Mouse (Mus musculus) bone marrow, adult 2 months (tissue): Measurements from ENCODE around the gene Ly6g6f.
A peak's percentile ranks its signal among the peaks of the same experiment; 100 is the strongest.

Source experiments
- CTCF ChIP-seq: fragments of 200-500 bp; IDR thresholded peaks from 2 replicates; pipeline ENCODE4 v1.5.1; 2011; ENCODE audit warnings: low read length, control low read depth; ENCODE audit not compliant: control insufficient read depth, insufficient read depth
- POLR2A ChIP-seq: fragments of 200-500 bp; IDR thresholded peaks from 2 replicates; pipeline ENCODE4 v1.6.1; 2011; ENCODE audit warnings: low read depth, mild to moderate bottlenecking, control low read depth, low read length, borderline replicate concordance; ENCODE audit not compliant: control insufficient read depth

DNA sequence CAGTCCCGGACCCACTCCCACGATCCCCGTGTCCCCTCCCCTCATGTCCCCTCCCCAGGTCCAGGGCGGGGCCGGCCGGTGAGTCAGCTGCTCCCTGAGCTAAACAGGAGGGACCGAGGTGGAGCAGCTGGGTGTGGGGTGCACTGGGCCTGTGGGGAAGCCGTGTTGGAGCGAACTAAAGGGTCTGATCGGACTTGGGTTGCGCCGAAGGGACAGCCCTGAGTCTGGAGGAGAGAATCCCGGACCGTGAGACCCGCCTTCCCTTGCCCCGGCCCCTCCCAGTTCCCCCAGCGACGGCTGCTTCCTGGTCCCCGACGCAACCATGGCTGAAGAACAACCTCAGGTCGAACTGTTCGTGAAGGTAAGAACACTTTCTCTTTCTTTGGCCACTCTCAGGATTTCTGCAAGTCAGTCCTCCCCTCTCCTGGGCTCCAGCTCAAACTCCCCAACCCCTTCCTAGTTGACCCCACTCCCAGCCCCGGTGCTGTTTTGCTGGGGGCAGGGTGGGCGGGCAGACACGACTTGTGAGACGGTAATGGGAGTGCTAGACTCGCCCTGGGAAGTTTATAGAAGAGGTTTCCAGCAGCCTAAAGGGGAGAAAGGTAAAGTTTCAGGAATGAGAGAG, 35.2 kb downstream of the Ly6g6f start:
- TF ChIP-seq CTCF: no peak
- TF ChIP-seq POLR2A: peak; percentile 93
